Mouse (Mus musculus): ENCODE results near the gene Atp5h.

GRCm38 (mm10) chr11:115403338-115404124 is 16.2 kb downstream of the Atp5h start, which contains the start of gene Mrpl58:
- TF ChIP-seq GATA1 (IDR thresholded peaks at IDR 0.05; ENCODE audit: low read length) (no peak), TAL1 (IDR thresholded peaks at IDR 0.05; ENCODE audit: low read length) (no peak)

Measured in erythroblast, embryonic 14.5 days (primary cell).